Mouse (Mus musculus): ENCODE measurements around the gene 1810010H24Rik. TPM values are rescaled to one million over a fixed set of nuclear protein-coding genes. Genes with fewer than 3 reads are reported as not detected.
"Not testable (repeated sequence)": the region's sequence is repeated elsewhere in the genome, so short reads cannot be mapped to it uniquely, and the experiment has no call there.

The 1810010H24Rik gene
- polyA plus RNA-seq, 1 experiment from 2014 or later = 1.6 TPM

DNA sequence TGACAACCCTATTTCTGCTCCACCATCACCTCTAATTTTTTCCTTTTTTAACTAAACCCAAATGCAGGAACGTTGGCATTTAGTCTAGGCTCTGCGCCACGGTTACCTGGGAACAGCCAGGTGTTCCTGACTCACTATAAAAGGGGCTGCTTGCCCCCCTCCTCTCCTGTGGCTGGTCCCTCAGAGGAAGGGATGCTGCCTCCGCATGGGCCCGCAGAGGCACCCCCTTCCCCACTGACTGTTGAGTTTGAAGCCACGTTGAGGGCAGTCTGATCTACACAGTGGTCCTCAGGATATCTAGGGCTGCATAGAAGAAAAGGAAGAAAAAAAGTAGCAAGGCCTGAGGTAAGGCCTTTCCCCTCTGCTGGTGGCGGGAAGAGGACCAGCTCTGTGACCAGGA, 14.3 kb upstream of the 1810010H24Rik start:
- Histone ChIP-seq H3K36me3 (ENCODE audit: control insufficient read depth, insufficient read depth) (no peaks in the 10 kb centered on the region), H3K4me3 (ENCODE audit: low read length) (no peak overlapping the region), H3K4me2 (ENCODE audit: low read depth, low read length) (no peak overlapping the region), H3K4me1 (ENCODE audit: control insufficient read depth, insufficient read depth, low read length) (peaks cover 6% of the 10 kb centered on the region), H3K9me3 (replicated peaks; ENCODE audit: control insufficient read depth, low read length) (peaks cover 3% of the 10 kb centered on the region; the same call in 1 of the 2 replicates), H3K27me3 (ENCODE audit: control insufficient read depth, insufficient read depth, low read length) (no peaks in the 10 kb centered on the region), H3K27ac (ENCODE audit: low read length) (no peak overlapping the region), H3K9ac (ENCODE audit: low read length) (no peak overlapping the region)
- WGBS = 79% methylated on average over 7 of the region's 7 CpGs
- no peak for ATAC-seq (replicated peaks; ENCODE audit: extremely low read depth, insufficient read depth, low FRiP score)

DNA sequence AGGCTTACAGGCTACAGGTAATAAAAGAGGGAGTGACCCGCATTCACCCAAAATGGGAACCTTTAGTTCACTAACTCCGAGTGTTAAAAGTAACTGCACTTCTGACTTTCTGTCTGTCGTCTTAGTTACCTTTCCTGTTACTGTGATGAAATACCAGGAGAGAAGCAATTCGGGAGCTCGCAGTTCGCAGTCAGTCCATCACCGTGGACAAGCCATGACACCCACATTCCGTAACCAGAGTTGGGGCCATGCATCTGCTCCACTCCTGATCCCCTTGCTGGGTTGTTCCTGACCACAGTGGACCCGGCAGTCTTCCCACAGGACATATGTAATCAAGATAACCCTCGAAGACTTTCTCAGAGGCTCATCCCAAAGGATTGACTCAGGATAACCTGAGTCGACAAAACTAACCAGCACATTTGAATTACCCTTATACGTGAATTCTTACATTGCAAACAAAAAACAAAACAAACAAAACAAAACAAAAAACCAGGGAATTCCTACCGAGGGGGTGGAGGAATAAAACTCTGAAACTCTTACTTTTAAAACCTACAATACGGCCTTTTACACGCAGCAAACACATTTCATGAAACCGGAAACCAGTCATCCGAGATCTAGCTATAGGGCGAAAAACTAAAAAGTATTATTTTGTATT, 13.7 kb upstream of the 1810010H24Rik start:
- peaks cover 6% of the 10 kb centered on the region for H3K4me1 ChIP-seq (ENCODE audit: control insufficient read depth, insufficient read depth, low read length)
- no peak for ATAC-seq (replicated peaks; ENCODE audit: extremely low read depth, insufficient read depth, low FRiP score)

DNA sequence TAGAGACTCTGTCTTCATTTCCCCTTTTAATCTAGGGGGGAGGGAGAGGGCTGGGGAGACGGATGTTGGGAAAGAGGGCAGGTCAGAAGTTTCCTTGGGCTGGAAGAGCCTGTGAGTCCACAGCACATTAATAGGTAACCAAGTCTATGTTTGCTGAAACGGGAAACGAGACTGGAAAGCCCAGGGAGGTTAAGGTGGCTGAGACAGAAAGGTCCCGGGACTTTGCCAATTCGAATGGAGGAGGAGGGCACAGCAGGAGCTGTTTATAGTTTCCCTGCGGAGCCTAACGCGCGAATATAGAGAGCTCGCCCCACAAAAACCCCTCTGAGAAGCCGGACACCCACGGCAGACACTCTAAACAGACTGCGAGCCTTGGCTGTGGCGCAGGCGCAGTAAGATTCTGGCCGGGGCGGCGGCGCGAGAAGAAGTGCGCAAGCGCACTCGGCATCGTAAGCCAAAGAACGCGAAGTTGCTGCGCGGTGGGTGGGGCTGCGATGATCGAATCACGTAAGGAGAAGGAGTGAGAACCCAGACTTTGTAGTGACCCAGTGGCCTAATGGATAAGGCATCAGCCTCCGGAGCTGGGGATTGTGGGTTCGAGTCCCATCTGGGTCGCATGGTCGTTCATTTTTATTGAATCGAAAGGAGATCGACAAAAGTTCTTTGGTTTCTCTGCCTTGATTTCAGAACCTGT, 13.0 kb upstream of the 1810010H24Rik start:
- H3K27me3 ChIP-seq (ENCODE audit: control insufficient read depth, insufficient read depth, low read length) = no peaks in the 10 kb centered on the region
- peak overlapping the region; percentile 72 for H3K4me2 ChIP-seq (ENCODE audit: low read depth, low read length)
- peaks cover 6% of the 10 kb centered on the region for H3K4me1 ChIP-seq (ENCODE audit: control insufficient read depth, insufficient read depth, low read length)
- H3K4me3 ChIP-seq (ENCODE audit: low read length) = peak overlapping the region; percentile 75
- peak overlapping the region; percentile 99 for H3K27ac ChIP-seq (ENCODE audit: low read length)
- ATAC-seq (replicated peaks; ENCODE audit: extremely low read depth, insufficient read depth, low FRiP score) = peak; percentile 96
- H3K36me3 ChIP-seq (ENCODE audit: control insufficient read depth, insufficient read depth) = no peaks in the 10 kb centered on the region
- H3K9ac ChIP-seq (ENCODE audit: low read length) = peak overlapping the region; percentile 89
- H3K9me3 ChIP-seq (replicated peaks; ENCODE audit: control insufficient read depth, low read length) = peaks cover 3% of the 10 kb centered on the region; the same call in 1 of the 2 replicates
- under 1% methylated on average over 37 of the region's 37 CpGs for WGBS

More for the DNA sequence above, 13.7 kb upstream of the 1810010H24Rik start:
- Histone ChIP-seq H3K4me2 (ENCODE audit: low read depth, low read length) (peak overlapping the region; percentile 72), H3K27ac (ENCODE audit: low read length) (peak overlapping the region; percentile 99), H3K27me3 (ENCODE audit: control insufficient read depth, insufficient read depth, low read length) (no peaks in the 10 kb centered on the region), H3K9ac (ENCODE audit: low read length) (peak overlapping the region; percentile 89), H3K9me3 (replicated peaks; ENCODE audit: control insufficient read depth, low read length) (peaks cover 3% of the 10 kb centered on the region; the same call in 1 of the 2 replicates), H3K4me3 (ENCODE audit: low read length) (peak overlapping the region; percentile 75), H3K36me3 (ENCODE audit: control insufficient read depth, insufficient read depth) (no peaks in the 10 kb centered on the region)
- 25% methylated on average over 18 of the region's 18 CpGs for WGBS

DNA sequence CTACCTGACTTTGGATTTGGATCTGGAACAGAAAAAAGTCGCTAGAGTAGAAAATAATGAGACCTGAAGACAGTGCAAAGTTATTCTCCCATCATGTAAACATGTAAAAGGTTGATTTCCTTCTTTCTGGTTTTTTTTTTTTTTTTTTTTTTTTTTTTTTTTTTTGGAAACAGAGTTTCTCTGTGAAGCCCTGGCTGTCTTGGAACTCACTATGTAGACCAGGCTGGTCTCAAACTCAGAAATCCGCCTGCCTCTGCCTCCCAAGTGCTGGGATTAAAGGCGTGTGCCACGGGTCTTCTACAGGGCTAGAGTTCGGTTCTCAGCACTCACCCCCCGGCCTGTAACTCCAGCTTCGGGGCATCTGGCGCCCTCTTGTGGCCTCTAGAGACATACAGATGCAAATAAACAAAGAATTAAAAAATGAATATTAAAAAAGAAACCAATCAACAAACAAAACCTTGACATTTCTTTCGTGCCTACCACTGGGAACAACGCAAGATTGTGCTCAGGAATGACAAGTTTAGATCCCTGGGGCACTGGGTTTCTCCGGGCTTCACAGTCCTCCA, 11.4 kb upstream of the 1810010H24Rik start:
- ATAC-seq (replicated peaks; ENCODE audit: extremely low read depth, insufficient read depth, low FRiP score) = no peak
- H3K4me3 ChIP-seq (ENCODE audit: low read length) = no peak overlapping the region
- no peaks in the 10 kb centered on the region for H3K27me3 ChIP-seq (ENCODE audit: control insufficient read depth, insufficient read depth, low read length)
- whole genome bisulfite sequencing = 75% methylated on average over 11 of the region's 11 CpGs
- H3K4me1 ChIP-seq (ENCODE audit: control insufficient read depth, insufficient read depth, low read length) = peaks cover 6% of the 10 kb centered on the region
- H3K9me3 ChIP-seq (replicated peaks; ENCODE audit: control insufficient read depth, low read length) = peaks cover 3% of the 10 kb centered on the region; the same call in 1 of the 2 replicates
- H3K4me2 ChIP-seq (ENCODE audit: low read depth, low read length) = peak overlapping the region; percentile 19; the same call in 1 of the 2 replicates
- H3K9ac ChIP-seq (ENCODE audit: low read length) = no peak overlapping the region
- no peaks in the 10 kb centered on the region for H3K36me3 ChIP-seq (ENCODE audit: control insufficient read depth, insufficient read depth)
- H3K27ac ChIP-seq (ENCODE audit: low read length) = no peak overlapping the region

DNA sequence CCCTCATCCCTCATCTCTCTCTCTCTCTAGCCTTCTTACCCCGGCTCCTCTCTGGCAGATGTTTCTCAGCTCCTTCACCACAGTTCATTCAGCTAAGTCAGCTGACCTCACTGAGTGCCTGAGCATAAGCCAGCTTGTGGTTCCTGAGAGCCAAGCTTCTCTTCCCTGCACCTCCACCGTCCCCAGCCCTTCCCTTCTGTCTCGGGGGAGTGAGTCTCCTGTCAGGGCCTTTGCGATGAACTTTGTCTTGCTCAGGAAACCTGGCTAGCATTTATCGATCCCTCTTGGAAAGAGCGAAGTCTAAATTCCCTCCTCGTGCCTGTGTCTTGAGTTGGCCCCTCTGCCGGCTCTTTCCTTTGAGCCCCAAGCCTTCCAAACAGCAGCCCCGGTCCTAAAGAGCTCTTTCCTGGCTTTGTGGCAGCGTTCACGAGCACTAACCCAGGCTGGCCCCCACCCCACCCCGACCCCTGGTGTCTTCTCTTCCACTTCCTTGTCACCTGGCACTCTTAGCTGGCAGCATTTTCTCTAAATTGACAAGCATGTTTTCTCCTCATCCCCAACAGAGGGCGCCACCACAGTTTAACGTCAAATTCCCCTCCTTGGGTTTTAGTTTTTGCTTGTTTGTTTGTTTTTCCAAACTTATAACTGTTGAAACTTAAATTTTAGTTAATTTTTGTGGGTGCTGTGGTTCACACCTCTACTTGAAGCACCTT, 10.7 kb upstream of the 1810010H24Rik start:
- peaks cover 6% of the 10 kb centered on the region for H3K4me1 ChIP-seq (ENCODE audit: control insufficient read depth, insufficient read depth, low read length)
- peak overlapping the region; percentile 20 for H3K4me3 ChIP-seq (ENCODE audit: low read length)
- no peaks in the 10 kb centered on the region for H3K36me3 ChIP-seq (ENCODE audit: control insufficient read depth, insufficient read depth)
- no peak overlapping the region for H3K9ac ChIP-seq (ENCODE audit: low read length)
- no peaks in the 10 kb centered on the region for H3K27me3 ChIP-seq (ENCODE audit: control insufficient read depth, insufficient read depth, low read length)
- peak overlapping the region; percentile 19 for H3K4me2 ChIP-seq (ENCODE audit: low read depth, low read length)
- peaks cover 3% of the 10 kb centered on the region; the same call in 1 of the 2 replicates for H3K9me3 ChIP-seq (replicated peaks; ENCODE audit: control insufficient read depth, low read length)
- no peak for ATAC-seq (replicated peaks; ENCODE audit: extremely low read depth, insufficient read depth, low FRiP score)
- 37% methylated on average over 14 of the region's 14 CpGs for WGBS
- no peak overlapping the region for H3K27ac ChIP-seq (ENCODE audit: low read length)

DNA sequence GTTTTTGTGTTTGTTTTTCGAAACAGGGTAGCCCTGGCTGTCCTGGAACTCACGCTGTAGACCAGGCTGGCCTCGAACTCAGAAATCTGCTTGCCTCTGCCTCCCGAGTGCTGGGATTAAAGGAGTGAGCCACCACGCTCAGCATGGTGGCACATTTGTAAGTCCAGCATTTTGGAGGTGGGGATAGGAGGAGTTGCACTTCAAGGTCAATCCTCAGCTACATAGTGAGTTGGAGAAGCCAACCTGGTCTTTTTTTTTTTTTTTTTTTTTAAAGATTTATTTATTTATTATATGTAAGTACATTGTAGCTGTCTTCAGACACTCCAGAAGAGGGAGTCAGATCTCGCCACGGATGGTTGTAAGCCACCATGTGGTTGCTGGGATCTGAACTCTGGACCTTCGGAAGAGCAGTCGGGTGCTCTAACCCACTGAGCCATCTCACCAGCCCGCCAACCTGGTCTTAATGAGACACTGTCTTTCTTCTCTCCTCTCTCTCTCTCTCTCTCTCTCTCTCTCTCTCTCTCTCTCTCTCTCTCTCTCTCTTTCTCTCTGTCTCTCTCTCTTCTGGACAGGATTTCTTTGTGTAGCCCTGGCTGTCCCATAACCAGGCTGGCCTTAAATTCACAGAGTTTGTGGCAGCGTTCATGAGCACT, 9.8 kb upstream of the 1810010H24Rik start:
- WGBS = 70% methylated on average over 11 of the region's 11 CpGs
- not testable (repeated sequence) for ATAC-seq (replicated peaks; ENCODE audit: extremely low read depth, insufficient read depth, low FRiP score); H3K9me3 ChIP-seq (replicated peaks; ENCODE audit: control insufficient read depth, low read length); H3K27ac ChIP-seq (ENCODE audit: low read length); H3K4me2 ChIP-seq (ENCODE audit: low read depth, low read length); H3K9ac ChIP-seq (ENCODE audit: low read length); H3K4me3 ChIP-seq (ENCODE audit: low read length); H3K4me1 ChIP-seq (ENCODE audit: control insufficient read depth, insufficient read depth, low read length); H3K36me3 ChIP-seq (ENCODE audit: control insufficient read depth, insufficient read depth); H3K27me3 ChIP-seq (ENCODE audit: control insufficient read depth, insufficient read depth, low read length)

DNA sequence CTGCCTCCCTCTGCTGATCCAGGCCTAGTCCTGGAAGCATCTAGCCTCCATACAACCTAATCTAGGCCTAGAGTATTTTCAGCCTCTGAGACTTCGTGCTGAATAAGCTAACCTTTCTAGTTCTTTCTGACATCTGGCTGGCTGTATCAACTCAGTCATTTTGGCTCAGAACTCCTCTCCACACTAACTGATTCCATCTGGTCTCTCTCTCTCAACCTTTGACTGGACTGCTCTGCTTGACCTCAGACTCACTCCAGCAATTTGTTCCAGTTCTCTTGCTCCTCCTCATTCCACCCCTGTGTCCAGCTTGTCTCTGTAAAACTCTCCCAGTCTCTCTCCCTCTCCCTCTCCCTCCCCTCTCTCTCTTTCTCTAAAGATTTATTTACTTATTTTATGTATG, 8.6 kb upstream of the 1810010H24Rik start:
- H3K36me3 ChIP-seq (ENCODE audit: control insufficient read depth, insufficient read depth) = no peaks in the 10 kb centered on the region
- no peak overlapping the region for H3K27ac ChIP-seq (ENCODE audit: low read length)
- H3K9me3 ChIP-seq (replicated peaks; ENCODE audit: control insufficient read depth, low read length) = peaks cover 3% of the 10 kb centered on the region; the same call in 1 of the 2 replicates
- WGBS = 50% methylated on average over 1 of the region's 1 CpGs
- H3K27me3 ChIP-seq (ENCODE audit: control insufficient read depth, insufficient read depth, low read length) = no peaks in the 10 kb centered on the region
- H3K4me2 ChIP-seq (ENCODE audit: low read depth, low read length) = no peak overlapping the region
- H3K4me3 ChIP-seq (ENCODE audit: low read length) = no peak overlapping the region
- ATAC-seq (replicated peaks; ENCODE audit: extremely low read depth, insufficient read depth, low FRiP score) = no peak
- peaks cover 2% of the 10 kb centered on the region for H3K4me1 ChIP-seq (ENCODE audit: control insufficient read depth, insufficient read depth, low read length)
- no peak overlapping the region for H3K9ac ChIP-seq (ENCODE audit: low read length)

DNA sequence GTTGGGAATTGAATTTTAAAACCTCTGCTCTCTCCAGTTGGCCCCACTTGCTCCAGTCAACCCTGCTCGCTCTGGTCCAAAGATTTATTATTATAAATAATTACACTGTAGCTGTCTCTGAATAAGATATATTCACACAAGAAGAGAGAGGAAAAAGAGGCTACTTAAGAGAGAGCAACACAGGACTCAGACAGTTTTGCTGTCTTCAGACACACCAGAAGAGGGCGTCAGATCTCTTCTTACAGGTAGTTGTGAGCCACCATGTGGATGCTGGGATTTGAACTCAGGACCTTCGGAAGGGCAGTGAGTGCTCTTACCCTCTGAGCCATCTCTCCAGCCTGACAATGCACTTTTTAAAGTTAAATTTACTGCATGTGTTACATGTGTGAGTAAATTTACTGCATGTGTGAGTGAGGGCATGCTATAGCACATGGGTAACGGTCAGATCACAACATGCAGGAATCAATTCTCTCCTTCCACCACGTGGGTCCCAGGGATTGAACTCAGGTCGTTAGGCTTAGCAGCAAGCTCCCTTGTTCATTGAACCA, 8.1 kb upstream of the 1810010H24Rik start:
- 60% methylated on average over 6 of the region's 6 CpGs for WGBS

More for the DNA sequence above, 8.1 kb upstream of the 1810010H24Rik start:
- Histone ChIP-seq H3K27me3 (ENCODE audit: control insufficient read depth, insufficient read depth, low read length) (no peaks in the 10 kb centered on the region), H3K4me1 (ENCODE audit: control insufficient read depth, insufficient read depth, low read length) (no peaks in the 10 kb centered on the region), H3K4me2 (ENCODE audit: low read depth, low read length) (no peak overlapping the region), H3K36me3 (ENCODE audit: control insufficient read depth, insufficient read depth) (no peaks in the 10 kb centered on the region), H3K4me3 (ENCODE audit: low read length) (no peak overlapping the region), H3K9me3 (replicated peaks; ENCODE audit: control insufficient read depth, low read length) (peaks cover 3% of the 10 kb centered on the region; the same call in 1 of the 2 replicates), H3K9ac (ENCODE audit: low read length) (no peak overlapping the region), H3K27ac (ENCODE audit: low read length) (no peak overlapping the region)
- ATAC-seq (replicated peaks; ENCODE audit: extremely low read depth, insufficient read depth, low FRiP score) = no peak

Measured in heart, embryonic 16.5 days (tissue).